Mouse (Mus musculus) myocyte (in vitro differentiated cells): ENCODE measurements at regions not wholly inside any gene's neighbourhood (a gene's known extent, or its start where the extent isn't known, plus 50 kb on each side); places are given as distances from the start of the nearest gene placed in this dataset.
"Not testable (repeated sequence)": the region's sequence is repeated elsewhere in the genome, so short reads cannot be mapped to it uniquely, and the experiment has no call there.

ENCODE experiments used
- H3K27me3 ChIP-seq: one replicate; pipeline ENCODE4 v1.6.1; 2011; ENCODE audit not compliant: control insufficient read depth, insufficient read depth, insufficient read length
- H3K36me3 ChIP-seq: one replicate; pipeline ENCODE4 v1.6.1; 2011; ENCODE audit not compliant: control insufficient read depth, insufficient read depth
- H3K4me2 ChIP-seq: one replicate; pipeline ENCODE4 v1.6.1; 2011; ENCODE audit warnings: low read depth, control low read depth
- H3K4me3 ChIP-seq: one replicate; pipeline ENCODE4 v1.5.1; 2011; ENCODE audit warnings: mild to moderate bottlenecking, control low read depth, moderate library complexity
- H3K79me2 ChIP-seq: one replicate; pipeline ENCODE4 v1.6.1; 2011; ENCODE audit not compliant: control insufficient read depth, insufficient read depth
- H3ac ChIP-seq: one replicate; pipeline ENCODE4 v1.6.1; 2011; ENCODE audit not compliant: control insufficient read depth, insufficient read length
- CEBPB ChIP-seq: IDR thresholded peaks from 2 replicates; pipeline ENCODE4 v1.6.1; 2011; ENCODE audit warnings: mild to moderate bottlenecking, moderate library complexity; ENCODE audit not compliant: poor library complexity, insufficient read depth, severe bottlenecking
- E2F4 ChIP-seq: IDR thresholded peaks from one replicate; pipeline ENCODE4 v1.6.1; 2011; ENCODE audit warnings: mild to moderate bottlenecking, control low read depth, moderate library complexity; ENCODE audit not compliant: insufficient read depth
- MAX ChIP-seq: IDR thresholded peaks from one replicate; pipeline ENCODE4 v1.6.1; 2011; ENCODE audit warnings: low read depth, mild to moderate bottlenecking, control low read depth
- MYOD1 ChIP-seq, 3 experiments: IDR thresholded peaks; one replicate each; pipeline ENCODE4 v1.6.1; 2011; ENCODE audit warnings: control low read depth in 2 of 3, low read depth in 2 of 3, mild to moderate bottlenecking in 2 of 3, moderate library complexity in 1 of 3; ENCODE audit not compliant: insufficient read length in 2 of 3, control insufficient read depth in 1 of 3
- MYOG ChIP-seq, 3 experiments: IDR thresholded peaks; one replicate each; pipeline ENCODE4 v1.6.1; 2011; ENCODE audit warnings: control low read depth in 2 of 3, low read depth in 2 of 3, mild to moderate bottlenecking in 2 of 3; ENCODE audit not compliant: insufficient read length in 2 of 3, control insufficient read depth in 1 of 3, insufficient read depth in 1 of 3
- POLR2A ChIP-seq: IDR thresholded peaks from one replicate; pipeline ENCODE4 v1.6.1; 2011; ENCODE audit warnings: low read depth, mild to moderate bottlenecking, control low read depth, moderate library complexity; ENCODE audit not compliant: insufficient read length
- POLR2AphosphoS2 ChIP-seq: IDR thresholded peaks from one replicate; pipeline ENCODE4 v1.6.1; 2011; ENCODE audit warnings: low read depth, control low read depth; ENCODE audit not compliant: insufficient read length
- REST ChIP-seq: IDR thresholded peaks from one replicate; pipeline ENCODE4 v1.6.1; 2011; ENCODE audit warnings: mild to moderate bottlenecking, control low read depth, moderate library complexity; ENCODE audit not compliant: insufficient read depth, insufficient read length
- SRF ChIP-seq: IDR thresholded peaks from one replicate; pipeline ENCODE4 v1.6.1; 2011; ENCODE audit warnings: low read depth; ENCODE audit not compliant: control insufficient read depth, insufficient read length
- TCF12 ChIP-seq: IDR thresholded peaks from one replicate; pipeline ENCODE4 v1.6.1; 2011; ENCODE audit warnings: mild to moderate bottlenecking, control low read depth; ENCODE audit not compliant: poor library complexity, insufficient read depth, severe bottlenecking
- TCF3 ChIP-seq: IDR thresholded peaks from one replicate; pipeline ENCODE4 v1.6.1; 2011; ENCODE audit warnings: low read depth, control low read depth; ENCODE audit not compliant: insufficient read length
- USF1 ChIP-seq: IDR thresholded peaks from one replicate; pipeline ENCODE4 v1.6.1; 2011; ENCODE audit warnings: low read depth, mild to moderate bottlenecking, control low read depth, moderate library complexity

DNA sequence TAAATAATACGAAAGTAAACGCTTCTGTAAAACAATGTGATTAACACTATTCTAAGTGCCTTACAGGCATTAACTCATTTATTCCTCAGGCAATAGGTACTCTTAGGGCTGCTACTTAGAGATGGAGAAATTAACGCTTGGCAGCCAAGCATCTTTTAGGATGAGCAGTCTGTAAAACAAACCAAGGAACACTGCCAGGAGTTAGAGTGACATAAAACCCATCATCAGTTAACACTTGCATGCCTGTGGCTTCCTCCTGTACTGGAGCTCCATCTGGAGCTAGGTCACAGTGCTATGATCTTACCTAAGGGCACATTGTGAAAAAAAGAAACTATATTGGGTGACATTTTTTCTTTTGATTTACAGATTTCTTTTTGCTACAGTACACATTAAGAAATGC lies 209.4 kb upstream of the Zfp770 start:
- Histone ChIP-seq H3K4me3 (no peak overlapping the region), H3K27me3 (no peaks in the 10 kb centered on the region), H3K79me2 (no peaks in the 10 kb centered on the region), H3K36me3 (no peaks in the 10 kb centered on the region), H3K4me2 (no peak overlapping the region), H3ac (no peak overlapping the region)
- no peak for TF ChIP-seq TCF12
- no peak for TF ChIP-seq MYOG (IDR thresholded peaks at IDR 0.05; ENCODE audit: control insufficient read depth in 1 of 3, insufficient read depth in 1 of 3, insufficient read length in 2 of 3, low read depth in 2 of 3)
- no peak for TF ChIP-seq REST
- no peak for TF ChIP-seq TCF3
- no peak for TF ChIP-seq SRF
- no peak for TF ChIP-seq POLR2AphosphoS2
- TF ChIP-seq MAX: no peak
- TF ChIP-seq CEBPB: no peak
- no peak for TF ChIP-seq POLR2A
- TF ChIP-seq MYOD1 (IDR thresholded peaks at IDR 0.05; ENCODE audit: control insufficient read depth in 1 of 3, insufficient read length in 2 of 3, low read depth in 2 of 3): no peak
- TF ChIP-seq USF1: no peak
- no peak for TF ChIP-seq E2F4

DNA sequence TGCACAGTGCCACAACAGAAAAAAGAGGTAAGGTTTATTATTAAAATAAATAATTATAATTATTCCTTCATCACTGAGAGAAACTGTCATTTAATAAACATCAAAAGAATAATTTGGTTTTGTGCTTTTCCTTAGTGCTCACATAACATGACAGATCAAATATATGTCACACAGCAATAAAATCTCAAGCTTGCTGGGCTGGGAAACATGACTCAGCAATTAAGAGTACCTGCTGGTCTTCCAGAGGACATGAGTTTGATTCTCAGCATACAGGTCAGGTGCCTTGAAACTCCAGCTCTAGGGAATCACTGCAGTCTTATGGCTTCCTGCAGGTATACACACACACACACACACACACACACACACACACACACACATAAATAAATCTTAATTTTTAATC lies 208.3 kb upstream of the Zfp770 start:
- H3K36me3 ChIP-seq: no peaks in the 10 kb centered on the region
- no peaks in the 10 kb centered on the region for H3K79me2 ChIP-seq
- no peak overlapping the region for H3K4me3 ChIP-seq
- H3K4me2 ChIP-seq: no peak overlapping the region
- no peak overlapping the region for H3ac ChIP-seq
- H3K27me3 ChIP-seq: no peaks in the 10 kb centered on the region
- no peak for TF ChIP-seq E2F4
- no peak for TF ChIP-seq USF1
- TF ChIP-seq POLR2A: no peak
- TF ChIP-seq SRF: no peak
- no peak for TF ChIP-seq REST
- TF ChIP-seq MYOD1 (IDR thresholded peaks at IDR 0.05; ENCODE audit: control insufficient read depth in 1 of 3, insufficient read length in 2 of 3, low read depth in 2 of 3): no peak
- no peak for TF ChIP-seq POLR2AphosphoS2
- no peak for TF ChIP-seq MYOG (IDR thresholded peaks at IDR 0.05; ENCODE audit: control insufficient read depth in 1 of 3, insufficient read depth in 1 of 3, insufficient read length in 2 of 3, low read depth in 2 of 3)
- TF ChIP-seq MAX: no peak

DNA sequence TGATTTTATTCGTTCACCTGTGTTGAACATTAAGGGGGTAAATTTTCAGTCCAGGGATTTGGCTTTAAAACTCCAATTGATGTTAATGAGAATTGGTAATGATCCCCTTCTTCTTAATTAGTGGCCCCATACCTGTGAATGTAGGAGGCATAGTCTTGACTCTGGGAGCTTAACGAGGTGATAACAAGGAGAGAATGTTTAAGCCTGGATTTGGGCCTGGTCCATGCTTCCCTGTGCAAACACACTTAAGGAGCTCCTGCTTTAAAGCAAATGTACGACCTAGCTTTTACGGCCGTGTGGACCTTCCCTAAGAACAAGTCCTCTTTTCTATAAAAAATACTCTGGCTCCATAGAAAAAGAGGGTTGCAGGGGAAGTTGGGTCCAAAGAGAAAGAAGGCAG lies 206.1 kb upstream of the Zfp770 start:
- Histone ChIP-seq H3K27me3 (no peaks in the 10 kb centered on the region), H3ac (no peak overlapping the region), H3K4me2 (no peak overlapping the region), H3K36me3 (no peaks in the 10 kb centered on the region), H3K4me3 (no peak overlapping the region), H3K79me2 (no peaks in the 10 kb centered on the region)
- TF ChIP-seq TCF3 (no peak), USF1 (no peak), MYOD1 (IDR thresholded peaks at IDR 0.05; ENCODE audit: control insufficient read depth in 1 of 3, insufficient read length in 2 of 3, low read depth in 2 of 3) (no peak), POLR2A (no peak), CEBPB (no peak), MAX (no peak)

DNA sequence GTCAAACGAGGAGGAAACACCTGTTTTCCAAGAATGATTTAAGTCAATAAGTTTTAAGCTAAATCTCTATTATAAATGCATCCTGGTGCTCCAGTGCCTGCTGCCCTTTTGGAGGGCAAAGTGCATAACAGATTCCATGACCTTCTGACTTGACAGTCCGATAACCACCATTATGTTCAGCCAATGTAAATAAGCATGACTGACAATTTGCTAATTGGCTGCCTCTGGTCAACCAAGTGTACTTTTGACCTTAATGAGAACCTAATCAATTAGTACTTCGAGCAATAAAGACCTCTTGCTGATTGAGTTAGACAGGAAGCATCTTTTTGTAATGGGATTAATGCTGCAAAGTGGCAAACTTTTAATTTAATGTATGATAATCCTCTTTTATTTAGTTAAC lies 183.3 kb upstream of the Zfp770 start:
- no peaks in the 10 kb centered on the region for H3K27me3 ChIP-seq
- H3K4me3 ChIP-seq: no peak overlapping the region
- TF ChIP-seq MYOG (IDR thresholded peaks at IDR 0.05; ENCODE audit: control insufficient read depth in 1 of 3, insufficient read depth in 1 of 3, insufficient read length in 2 of 3, low read depth in 2 of 3) (no peak), POLR2A (no peak), SRF (no peak), TCF12 (no peak), POLR2AphosphoS2 (no peak), CEBPB (no peak), USF1 (no peak), MYOD1 (IDR thresholded peaks at IDR 0.05; ENCODE audit: control insufficient read depth in 1 of 3, insufficient read length in 2 of 3, low read depth in 2 of 3) (no peak), TCF3 (no peak), MAX (no peak), REST (no peak), E2F4 (no peak)
- H3ac ChIP-seq: no peak overlapping the region
- no peaks in the 10 kb centered on the region for H3K79me2 ChIP-seq
- H3K36me3 ChIP-seq: no peaks in the 10 kb centered on the region
- H3K4me2 ChIP-seq: no peak overlapping the region

DNA sequence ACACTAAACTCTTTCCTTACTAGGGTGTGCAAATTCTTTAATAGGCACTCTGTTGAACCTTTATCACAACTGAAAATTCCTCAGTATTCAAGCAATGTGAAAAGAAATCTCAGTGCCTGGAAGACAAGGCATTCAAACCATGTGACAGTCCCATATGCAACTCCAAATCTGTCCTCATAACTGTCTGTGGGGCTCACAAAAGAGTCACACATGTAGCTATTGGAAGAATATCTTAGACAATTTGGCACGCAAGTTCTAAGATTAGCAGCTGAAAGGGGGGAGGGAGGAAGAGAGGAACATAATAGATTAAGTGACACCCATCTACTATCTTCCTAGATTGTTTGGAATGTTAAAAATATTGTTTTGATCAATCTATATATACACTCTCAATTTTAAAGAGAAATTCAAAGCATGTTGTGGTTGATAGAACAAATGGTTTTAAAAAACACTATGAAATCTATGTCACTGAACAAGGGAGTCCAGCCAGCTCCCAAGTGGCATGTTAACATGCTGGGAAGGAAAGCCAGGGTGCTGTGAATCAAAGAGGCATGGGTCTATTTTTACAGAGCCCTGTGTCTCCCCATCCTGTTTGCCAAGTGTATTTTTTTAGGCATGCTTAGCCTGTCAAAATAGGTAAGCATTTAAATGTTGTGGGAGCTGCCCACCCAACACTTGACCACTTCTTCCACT lies 177.7 kb upstream of the Zfp770 start:
- no peak overlapping the region for H3K4me2 ChIP-seq
- H3K36me3 ChIP-seq: no peaks in the 10 kb centered on the region
- TF ChIP-seq MAX (no peak), USF1 (no peak), MYOD1 (IDR thresholded peaks at IDR 0.05; ENCODE audit: control insufficient read depth in 1 of 3, insufficient read length in 2 of 3, low read depth in 2 of 3) (no peak)
- no peaks in the 10 kb centered on the region for H3K27me3 ChIP-seq
- H3ac ChIP-seq: no peak overlapping the region
- H3K4me3 ChIP-seq: no peak overlapping the region
- no peaks in the 10 kb centered on the region for H3K79me2 ChIP-seq

DNA sequence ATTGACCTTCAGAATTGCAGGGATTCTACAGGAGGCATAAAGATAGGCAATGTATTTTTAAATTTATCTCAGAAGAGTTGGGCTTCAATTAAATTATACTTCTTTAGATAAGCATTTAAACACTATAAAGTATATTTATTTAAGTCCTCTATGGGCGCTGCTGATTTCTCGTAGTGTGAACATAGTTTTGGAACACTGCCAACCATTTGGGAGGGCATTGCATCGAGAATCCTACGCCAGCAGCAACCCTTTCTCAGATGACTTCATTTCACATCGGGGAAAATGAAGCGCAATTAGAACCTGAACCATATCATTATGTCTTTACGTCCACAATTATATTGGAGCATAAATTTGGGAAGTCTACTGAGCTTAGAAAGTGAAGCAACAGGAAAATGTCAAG lies 172.2 kb upstream of the Zfp770 start:
- no peak overlapping the region for H3ac ChIP-seq
- H3K27me3 ChIP-seq: no peaks in the 10 kb centered on the region

DNA sequence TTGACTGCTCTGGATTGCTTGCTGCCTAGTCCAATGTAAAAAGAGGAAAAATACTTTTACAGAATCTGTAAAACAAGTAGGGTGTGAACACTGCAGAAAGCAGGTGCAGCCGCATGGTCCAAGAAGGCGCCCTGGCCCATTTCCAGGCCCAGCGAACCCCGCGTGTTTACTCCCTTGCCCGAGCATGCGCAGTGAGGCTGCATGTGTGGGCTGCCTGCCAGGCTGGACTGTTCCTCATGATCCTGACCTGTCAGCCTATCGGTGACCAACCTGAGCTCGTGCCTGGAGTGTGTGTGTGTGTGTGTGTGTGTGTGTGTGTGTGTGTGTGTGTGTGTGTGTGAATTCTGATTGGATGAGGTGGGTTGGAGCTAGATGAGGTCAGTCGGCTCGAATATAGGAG lies 152.6 kb upstream of the Zfp770 start:
- H3K36me3 ChIP-seq, H3K4me2 ChIP-seq, H3ac ChIP-seq, H3K4me3 ChIP-seq, H3K79me2 ChIP-seq, H3K27me3 ChIP-seq: not testable (repeated sequence)

More for the DNA sequence above, 172.2 kb upstream of the Zfp770 start:
- Histone ChIP-seq H3K4me2 (no peak overlapping the region), H3K36me3 (no peaks in the 10 kb centered on the region), H3K79me2 (no peaks in the 10 kb centered on the region), H3K4me3 (no peak overlapping the region)
- TF ChIP-seq MYOD1 (IDR thresholded peaks at IDR 0.05; ENCODE audit: control insufficient read depth in 1 of 3, insufficient read length in 2 of 3, low read depth in 2 of 3): no peak
- TF ChIP-seq POLR2AphosphoS2: no peak
- TF ChIP-seq MAX: no peak
- no peak for TF ChIP-seq E2F4
- no peak for TF ChIP-seq USF1
- TF ChIP-seq MYOG (IDR thresholded peaks at IDR 0.05; ENCODE audit: control insufficient read depth in 1 of 3, insufficient read depth in 1 of 3, insufficient read length in 2 of 3, low read depth in 2 of 3): no peak
- TF ChIP-seq CEBPB: no peak
- TF ChIP-seq POLR2A: no peak
- no peak for TF ChIP-seq SRF
- no peak for TF ChIP-seq TCF12
- TF ChIP-seq TCF3: no peak
- TF ChIP-seq REST: no peak
